Mouse (Mus musculus) spleen, adult 12 weeks (tissue): ENCODE data around the gene Zfp784.

ENCODE experiments used
- DNase-seq: peaks from one replicate; pipeline ENCODE4 v3.0.0; 2022; ENCODE audit warnings: low spot score

Zfp784 gene

DNA sequence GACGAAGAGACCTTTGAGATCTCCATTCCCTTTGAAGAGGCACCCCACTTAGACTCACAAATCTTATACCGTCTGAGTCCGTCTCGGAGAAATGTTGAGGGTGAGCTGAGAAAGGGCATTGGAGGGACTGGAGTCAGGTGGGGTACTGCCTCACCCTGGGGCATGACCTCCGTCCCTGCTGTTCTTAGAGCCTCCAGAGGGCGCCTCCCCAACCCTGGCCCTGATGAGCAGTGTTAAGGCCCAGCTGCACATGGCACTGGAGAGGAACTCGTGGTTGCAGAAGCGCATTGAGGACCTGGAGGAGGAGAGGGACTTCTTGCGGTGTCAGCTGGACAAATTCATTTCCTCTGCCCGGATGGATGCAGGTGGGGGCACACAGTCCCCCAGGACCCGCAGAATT, 19.6 kb upstream of the Zfp784 start:
- no peak for DNase-seq

DNA sequence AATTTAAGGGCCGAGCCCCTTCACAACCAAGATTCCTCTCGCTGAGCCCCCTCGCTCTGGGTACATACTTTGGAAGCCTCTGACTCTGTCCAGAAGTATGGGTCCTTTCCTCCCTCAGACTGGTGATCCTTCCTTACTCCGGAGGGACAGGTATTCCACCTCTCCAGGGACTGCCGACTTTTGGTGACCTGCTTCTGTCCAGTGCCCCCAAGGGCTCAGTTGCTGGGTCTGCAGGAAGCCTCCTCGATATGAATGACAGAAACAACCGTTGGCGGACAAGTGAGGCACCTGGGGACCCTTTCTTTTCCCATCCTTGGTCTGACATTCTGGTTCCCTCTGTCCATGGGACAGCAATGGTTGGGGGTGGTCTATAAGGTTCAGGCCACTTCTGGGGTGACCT, 19.1 kb upstream of the Zfp784 start:
- no peak for DNase-seq

DNA sequence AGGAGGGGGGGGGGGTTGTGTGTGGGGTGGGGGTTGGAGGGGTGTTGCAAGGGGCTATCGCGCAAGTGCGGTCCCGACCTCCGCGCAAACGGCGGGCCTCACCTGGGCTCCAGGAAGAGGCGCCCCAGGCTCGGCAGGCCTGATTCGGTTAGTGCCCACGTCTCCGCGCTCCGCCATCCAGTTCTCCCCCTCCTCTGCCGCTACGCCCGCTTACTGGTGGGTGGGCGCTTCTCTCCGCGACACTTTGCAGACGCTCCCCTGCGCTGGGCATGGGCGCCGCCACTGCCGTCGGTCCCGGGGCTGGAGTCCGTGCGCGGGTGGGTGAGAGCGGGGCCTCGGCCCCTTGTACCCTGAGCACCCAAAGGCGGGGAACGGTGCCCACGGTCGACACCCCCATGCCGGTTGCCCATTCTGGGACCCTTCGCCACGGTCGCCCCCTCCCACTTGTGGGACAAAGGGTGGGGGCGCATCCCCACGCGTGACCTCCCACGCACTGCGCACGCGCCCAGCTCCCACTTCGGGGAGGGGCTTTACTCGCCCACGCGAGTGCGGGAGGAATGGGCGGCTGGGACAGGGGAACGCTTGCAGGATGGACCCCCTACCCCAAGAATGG, 18.5 kb upstream of the Zfp784 start:
- no peak for DNase-seq

DNA sequence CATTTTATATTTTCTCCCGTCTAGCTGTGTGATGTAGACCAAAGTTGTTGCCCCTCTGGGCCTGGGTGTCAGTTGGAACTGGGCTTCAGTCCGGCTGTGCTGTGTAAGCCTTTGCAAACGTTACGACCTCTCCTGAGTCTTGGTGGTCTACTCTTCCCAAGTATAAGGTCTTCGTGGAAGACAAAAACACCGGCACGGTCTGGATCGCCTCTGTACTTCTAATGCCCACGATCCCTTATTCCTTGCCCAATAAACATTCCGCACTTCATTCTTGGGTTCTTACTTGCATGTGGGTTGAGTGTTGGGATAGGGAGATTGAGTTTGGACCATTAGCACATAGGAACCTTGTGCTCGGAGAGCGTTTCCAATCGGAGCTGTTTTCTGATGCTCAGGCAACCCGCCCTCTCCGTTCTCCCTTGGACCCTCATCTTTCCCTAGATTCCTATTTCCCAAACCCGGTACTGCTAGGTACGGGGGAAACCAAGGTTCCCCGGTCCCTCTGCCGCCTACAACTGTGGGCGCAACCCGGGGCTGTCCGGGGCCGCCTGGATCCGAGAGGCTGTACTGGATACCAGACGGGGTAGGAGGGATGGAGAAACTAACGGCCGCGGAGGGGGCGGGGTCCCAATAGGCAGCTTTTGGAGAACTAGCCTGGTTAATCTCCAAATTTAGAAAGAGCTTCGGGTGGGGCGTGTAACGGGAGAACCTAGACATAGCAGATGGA, 15.4 kb upstream of the Zfp784 start:
- DNase-seq: no peak

DNA sequence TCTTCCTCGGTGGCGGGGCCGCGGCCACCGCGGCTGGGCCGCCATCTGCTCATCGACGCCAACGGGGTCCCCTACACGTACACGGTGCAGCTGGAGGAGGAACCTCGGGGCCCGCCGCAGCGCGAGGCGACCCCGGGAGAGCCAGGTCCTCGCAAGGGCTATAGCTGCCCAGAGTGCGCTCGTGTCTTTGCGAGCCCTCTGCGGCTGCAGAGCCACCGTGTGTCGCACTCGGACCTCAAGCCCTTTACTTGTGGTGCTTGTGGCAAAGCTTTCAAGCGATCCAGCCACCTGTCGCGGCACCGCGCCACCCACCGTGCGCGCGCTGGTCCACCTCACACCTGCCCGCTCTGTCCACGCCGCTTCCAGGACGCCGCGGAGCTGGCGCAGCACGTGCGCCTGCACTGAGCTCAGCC, 14.7 kb upstream of the Zfp784 start:
- no peak for DNase-seq

DNA sequence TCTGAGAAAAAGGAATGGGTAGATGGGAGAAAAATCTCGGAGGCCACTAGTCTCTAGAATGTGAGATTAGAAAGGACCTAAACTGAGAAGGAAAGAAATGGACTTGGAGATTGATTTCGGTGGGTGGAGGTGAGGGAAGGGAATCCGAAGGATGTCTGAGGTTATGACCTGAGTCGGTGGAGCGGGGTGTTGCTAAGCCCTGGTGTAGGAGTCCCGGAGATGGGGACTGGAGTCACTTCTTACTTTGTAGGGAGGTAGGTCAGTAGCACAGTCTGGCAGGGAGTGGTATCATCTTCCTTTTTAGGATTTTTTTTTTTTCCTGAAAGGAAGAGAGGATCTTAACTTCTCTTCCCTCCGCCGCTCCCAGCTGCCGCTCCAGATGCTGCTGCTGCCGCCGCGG, 14.2 kb upstream of the Zfp784 start:
- DNase-seq: no peak

DNA sequence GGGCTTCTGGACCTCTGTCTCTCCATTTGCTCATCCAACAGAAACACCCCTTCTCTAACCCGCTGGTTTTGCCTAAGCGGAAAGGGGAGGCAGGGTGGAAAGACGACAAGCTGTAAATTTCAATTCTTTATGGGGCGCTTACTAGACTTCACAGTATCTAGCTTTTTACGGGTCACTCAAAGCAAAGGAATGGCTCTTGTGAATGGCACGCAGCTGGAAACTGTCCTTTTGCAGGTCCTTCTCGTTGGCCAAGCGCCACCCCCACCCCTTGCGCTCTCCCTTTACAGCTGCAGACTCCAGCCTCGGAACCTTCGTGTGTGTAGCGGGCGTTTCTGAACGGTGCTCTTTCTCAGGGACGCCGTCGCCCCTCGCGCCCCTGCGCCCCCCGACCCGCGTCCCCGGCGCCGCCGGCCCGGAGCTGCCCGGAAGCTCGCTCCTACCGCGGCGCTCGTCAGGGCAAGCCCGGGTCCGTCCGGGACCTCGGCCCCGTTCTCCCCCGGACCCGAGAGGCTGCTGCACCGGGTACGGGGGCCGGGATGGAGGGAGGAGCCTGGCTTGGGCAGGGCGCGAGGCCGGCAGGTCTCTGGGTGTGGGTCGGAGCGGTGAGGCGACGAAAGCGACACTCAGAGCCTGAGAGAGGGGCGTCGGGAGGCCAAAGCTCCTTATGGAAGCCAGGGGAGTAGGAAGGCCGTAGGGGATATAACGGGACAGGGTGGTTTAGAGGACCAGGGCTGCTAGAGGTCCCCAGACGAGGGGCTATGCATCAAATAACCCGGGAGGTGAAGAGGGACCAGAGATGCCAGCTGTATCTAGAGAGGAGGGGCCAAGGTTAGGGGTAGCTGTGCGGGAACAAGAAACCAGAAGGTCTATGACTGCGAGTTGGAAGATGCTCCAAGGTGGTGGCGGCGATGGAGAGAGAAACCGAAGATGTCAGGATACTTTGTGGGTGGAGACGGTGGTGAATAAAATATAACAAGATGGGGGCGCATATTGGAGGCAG, 13.2 kb upstream of the Zfp784 start, which contains the start of gene Zfp580:
TSS of gene Zfp580 (plus strand) at position 346 of the 1,000 bp plus-strand sequence.
- DNase-seq: no peak

DNA sequence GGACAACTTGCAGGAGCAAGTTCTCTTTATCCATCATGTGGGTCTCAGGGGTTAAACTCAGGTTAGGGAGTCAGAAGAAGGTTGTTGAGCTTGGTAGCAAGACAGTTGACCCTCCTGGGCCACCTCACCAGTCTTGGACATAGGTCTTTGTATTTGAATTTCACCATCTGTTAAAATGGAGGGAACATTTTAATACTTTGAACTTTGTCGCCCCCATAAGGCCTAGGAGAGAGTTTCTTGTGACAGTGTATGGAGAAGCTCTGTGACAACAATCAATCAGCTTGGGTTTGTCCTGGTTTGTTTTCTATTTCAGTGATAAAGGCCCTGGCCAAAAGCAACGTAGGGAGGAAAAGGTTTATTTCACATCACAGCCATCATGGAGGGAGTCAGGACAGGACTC, 9.1 kb upstream of the Zfp784 start:
- no peak for DNase-seq

DNA sequence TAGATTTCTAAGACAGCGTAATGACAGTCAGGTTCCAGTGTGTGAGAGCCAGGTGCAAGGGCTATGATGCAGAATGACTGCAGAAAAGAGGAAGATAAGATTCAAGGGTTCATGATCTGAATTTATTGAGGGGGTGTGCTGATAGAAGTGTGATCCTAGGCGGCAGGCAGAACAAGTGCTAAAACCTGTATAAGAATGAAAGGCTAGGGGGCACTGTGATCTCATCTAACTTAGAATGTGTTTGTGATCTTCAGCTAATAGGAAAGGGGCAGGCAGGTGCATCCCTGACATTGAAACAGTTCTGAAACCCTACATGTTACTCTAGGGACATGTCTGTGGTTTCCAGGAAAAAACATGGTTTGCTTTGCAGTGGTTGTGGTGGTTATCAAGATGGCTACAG, 7.9 kb upstream of the Zfp784 start:
- DNase-seq: no peak

DNA sequence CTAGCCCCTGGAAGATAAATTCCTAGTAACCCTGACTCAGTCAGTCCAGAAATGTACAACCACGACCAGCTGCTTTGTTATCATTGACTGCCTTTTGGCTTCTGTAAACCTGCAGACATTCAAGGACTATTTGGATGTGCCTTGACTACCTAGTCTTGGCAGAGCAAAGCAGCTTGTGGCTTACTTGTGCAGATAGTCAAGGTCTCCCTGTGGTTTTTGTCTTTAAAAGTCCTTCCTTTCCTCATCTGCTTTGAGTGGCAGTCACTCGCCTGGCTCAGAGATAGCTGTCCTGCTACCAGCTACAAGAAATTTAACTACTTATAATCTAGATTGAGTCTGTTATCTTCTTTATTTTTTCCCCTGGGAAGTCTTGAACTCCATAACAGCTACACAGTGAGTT, 6.7 kb upstream of the Zfp784 start:
- DNase-seq: no peak

DNA sequence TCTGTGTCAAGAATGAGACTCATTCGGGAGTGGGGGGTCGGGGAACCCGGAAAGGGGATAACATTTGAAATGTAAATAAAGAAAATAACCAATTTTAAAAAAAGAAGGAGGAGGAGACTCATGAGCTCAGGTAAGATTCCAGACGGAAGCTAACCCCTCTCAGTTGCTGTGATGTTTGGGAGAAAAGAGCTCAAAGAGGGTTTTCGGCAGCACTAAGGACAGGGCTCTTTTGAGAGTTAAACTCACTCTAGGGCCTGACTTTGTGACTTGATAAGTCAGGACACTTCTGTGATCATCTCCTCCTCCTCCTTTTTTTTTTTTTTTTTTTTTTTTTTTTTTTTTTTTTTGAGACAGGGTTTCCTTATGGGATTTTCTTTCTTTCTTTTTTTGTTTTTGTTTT, 694 bp upstream of the Zfp784 start:
- no peak for DNase-seq

DNA sequence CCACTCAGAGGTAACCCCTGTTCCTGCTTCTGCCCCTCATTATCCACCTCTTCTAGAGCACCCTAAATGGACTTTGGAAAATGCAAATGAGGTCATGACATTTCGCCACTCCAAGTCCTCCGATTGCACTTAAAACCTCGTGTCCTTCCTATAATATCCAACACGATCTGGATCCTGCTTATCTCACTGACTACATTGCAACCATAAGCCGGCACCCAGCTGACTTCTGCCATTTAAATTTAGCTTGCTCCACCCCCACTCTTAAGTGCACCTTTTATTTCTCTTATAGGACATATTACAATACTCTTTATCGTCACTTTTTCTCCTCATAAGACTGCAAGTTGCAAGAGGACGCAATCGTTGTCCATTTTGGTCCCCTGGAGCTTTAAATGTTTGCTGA, 779 bp downstream of the Zfp784 start:
- DNase-seq: no peak

DNA sequence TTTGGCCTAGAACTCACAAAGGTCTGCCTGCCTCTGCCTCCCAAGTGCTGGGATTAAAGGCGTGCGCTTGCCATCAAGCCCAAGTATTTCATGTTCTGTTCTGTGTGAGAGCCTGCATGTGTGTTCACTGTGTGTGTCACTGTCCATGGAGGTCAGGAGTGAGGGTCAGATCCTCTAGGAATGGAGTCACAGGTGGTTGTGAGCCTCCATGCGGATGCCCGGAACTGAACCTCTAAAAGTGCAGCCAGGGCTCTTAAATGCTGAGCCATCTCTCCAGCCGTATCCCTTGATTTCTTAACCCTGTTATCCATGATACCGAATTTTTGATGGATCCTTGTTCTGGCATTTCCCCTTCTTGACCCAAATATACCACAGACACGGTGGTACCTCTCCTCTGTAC, 1.2 kb downstream of the Zfp784 start:
- no peak for DNase-seq

DNA sequence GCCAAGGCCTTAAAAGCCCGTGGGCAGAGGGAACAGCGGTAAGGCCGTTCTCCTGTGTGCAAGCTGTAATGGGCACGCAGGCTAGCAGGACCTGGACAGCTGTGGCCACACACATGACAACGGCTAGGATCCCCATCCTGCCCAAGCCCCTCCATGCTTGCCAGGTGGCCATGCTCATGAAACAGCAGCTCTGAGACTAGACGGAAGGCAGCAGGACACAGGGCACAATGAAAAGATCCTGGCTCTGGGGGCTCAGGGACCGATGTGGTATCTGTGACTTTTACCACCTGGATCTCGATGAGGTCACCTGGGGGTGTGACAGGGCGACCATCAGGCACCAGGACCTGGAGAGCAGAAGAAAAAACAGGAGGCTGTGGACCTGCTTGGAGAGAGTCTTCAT, 2.1 kb downstream of the Zfp784 start:
- DNase-seq: no peak

DNA sequence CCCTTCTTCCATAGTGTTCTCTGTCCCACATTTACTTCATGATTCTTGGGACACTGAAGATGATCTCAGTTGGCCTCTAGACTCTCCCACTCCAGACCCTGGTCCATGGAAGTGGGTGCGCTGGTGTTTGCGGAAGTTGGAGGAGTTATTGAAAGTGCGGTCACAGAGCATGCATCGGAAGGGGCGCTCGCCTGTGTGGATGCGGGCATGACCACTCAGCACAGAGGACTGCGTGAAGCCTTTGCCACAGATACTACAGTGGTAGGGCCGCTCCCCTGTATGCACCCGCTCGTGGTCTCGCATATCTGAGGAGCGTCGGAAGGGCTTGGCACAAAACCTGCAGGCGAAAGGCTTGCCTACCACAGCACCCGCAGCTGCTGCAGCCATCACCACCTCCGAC, 2.6 kb downstream of the Zfp784 start:
- no peak for DNase-seq

DNA sequence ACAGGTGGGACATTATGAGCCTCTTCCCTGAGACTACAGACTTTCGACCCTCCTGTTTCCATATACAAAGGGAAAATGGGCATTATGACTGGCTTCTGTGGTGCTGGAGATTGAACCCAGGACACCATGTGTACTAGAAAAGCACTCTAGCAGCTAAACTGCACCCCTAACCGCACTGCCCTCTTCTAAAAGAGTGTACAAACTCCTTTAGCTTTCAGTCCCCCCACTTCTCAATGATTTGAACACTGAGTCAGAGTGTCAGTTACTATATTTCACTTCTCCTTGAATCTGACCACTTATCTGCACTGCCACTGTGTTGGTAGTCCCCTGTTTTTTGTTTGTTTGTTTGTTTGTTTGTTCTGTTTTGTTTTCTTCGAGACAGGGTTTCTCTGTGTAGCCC, 4.4 kb downstream of the Zfp784 start, which contains the start of gene 4632433K11Rik:
TSS of gene 4632433K11Rik (plus strand) at position 301 of the 400 bp plus-strand sequence.
- no peak for DNase-seq

DNA sequence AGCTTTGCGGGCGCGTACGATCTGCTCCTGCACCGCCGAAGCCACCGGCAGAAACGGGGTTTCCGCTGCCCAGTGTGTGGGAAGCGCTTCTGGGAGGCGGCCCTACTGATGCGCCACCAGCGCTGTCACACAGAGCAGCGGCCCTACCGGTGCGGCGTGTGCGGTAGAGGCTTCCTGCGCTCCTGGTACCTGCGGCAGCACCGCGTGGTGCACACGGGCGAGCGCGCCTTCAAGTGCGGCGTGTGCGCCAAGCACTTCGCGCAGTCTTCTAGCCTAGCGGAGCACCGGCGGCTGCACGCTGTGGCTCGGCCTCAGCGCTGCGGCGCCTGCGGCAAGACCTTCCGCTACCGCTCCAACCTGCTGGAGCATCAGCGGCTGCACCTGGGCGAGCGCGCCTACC, 6.8 kb downstream of the Zfp784 start:
- no peak for DNase-seq

DNA sequence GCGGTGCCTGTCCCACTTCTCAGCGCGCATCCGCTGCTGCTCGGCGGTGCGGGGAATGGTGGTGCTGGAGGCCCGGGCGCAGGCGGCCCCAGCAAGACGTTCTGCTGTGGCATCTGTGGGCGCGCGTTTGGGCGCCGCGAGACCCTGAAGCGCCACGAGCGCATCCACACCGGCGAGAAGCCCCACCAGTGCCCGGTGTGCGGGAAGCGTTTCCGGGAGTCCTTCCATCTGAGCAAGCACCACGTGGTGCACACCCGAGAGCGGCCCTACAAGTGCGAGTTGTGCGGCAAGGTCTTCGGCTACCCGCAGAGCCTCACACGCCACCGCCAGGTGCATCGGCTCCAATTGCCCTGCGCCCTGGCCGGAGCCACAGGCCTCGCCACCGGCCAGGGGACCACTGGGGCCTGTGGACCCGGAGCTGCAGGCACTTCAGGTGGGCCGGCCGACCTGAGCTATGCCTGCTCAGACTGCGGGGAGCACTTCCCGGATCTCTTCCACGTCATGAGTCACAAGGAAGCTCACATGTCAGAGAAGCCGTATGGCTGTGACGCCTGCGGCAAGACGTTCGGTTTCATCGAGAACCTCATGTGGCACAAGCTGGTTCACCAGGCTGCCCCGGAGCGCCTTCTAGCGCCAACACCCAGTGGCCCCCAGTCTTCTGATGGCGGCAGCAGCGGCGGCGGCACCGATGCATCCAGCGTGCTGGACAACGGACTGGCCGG, 7.5 kb downstream of the Zfp784 start:
- no peak for DNase-seq

DNA sequence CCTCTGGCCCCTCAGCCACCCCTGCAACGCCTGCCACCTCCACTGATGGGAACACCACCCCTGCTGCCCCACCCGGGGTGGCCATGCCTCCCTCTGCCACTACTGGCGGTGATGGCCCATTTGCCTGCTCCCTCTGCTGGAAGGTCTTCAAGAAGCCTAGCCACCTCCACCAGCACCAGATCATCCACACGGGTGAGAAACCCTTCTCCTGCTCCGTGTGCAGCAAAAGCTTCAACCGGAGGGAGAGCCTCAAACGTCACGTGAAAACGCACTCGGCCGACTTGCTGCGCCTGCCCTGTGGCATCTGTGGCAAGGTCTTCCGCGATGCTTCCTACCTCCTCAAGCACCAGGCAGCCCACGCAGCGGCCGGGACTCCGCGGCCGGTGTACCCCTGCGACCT, 8.3 kb downstream of the Zfp784 start:
- no peak for DNase-seq

DNA sequence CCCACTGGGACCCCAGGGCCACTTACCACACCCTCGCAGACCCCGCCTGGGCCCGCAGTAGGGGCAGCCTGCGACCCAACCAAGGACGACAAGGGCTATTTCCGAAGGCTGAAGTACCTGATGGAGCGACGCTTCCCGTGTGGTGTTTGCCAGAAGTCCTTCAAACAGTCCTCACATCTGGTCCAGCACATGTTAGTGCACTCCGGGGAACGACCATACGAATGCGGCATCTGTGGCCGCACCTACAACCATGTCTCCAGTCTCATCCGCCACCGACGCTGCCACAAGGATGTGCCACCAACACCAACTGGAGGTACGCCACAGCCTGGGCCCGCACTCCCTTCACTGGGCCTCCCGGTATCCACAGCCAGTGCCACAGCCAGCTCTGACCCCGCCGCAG, 8.7 kb downstream of the Zfp784 start:
- no peak for DNase-seq

DNA sequence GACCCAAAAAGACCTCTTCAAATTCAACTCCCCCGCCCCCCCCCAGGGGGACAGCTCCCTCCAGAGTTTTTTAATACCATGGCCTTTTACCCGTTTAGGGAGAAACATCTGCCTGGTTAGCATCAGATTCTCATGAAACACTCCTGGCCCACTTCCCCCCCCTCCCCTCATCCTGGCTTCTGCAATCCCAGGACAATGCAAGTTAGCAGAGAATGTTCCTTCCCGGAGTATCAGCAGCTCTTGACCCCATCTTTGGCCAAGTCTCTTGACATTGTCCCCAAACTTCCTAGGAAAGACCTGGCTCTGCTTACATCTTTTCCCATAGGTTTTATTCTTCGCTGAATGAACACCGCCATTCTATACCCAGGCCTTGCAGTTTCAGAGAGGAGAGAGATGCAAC, 17.0 kb downstream of the Zfp784 start:
- no peak for DNase-seq

DNA sequence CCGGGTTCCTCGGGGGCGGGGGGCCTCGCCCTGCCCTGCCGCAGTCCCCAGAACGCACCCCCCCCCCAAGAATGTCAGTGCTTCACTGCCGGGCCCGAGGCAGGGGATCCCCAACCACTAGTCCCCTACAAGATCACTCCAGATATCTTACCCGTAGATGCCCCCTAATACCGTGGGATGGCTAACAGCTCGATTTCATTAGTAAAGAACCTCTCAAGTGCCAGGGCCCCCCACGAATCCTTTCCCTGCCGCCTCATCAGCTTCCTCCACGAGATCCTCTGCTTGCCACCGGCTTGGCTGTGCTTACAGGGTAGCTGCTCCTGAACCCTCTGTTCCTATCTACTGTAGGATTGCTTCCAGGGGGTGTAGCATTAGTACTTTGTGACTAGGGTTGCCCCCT, 17.6 kb downstream of the Zfp784 start:
- DNase-seq: peak; percentile 8
